Mouse (Mus musculus): Measurements from ENCODE around the gene Tmpo. TPM values are rescaled to one million over a fixed set of nuclear protein-coding genes. Genes with fewer than 3 reads are reported as not detected.

Gene Tmpo
- polyA plus RNA-seq, 1 experiment, result 265 TPM

GRCm38 (mm10) chr10:91167352-91167751, 13.8 kb downstream of the Tmpo start:
- Histone ChIP-seq H3K4me1 (ENCODE audit: control insufficient read depth, insufficient read depth, low read length) (no peaks in the 10 kb centered on the region), H3K4me3 (ENCODE audit: low read depth, low read length) (no peak overlapping the region), H3K9ac (ENCODE audit: low read depth, poor library complexity, severe bottlenecking) (0 out of 2 replicates have a peak overlapping the region, but pooled peaks have one; percentile 46), H3K27ac (ENCODE audit: insufficient read depth, low read length) (no peak overlapping the region), H3K9me3 (replicated peaks; ENCODE audit: control insufficient read depth, insufficient read depth, low read length, poor library complexity, severe bottlenecking) (no peaks in the 10 kb centered on the region), H3K27me3 (ENCODE audit: control insufficient read depth, insufficient read depth, low read length, poor library complexity, severe bottlenecking) (no peaks in the 10 kb centered on the region), H3K36me3 (ENCODE audit: control insufficient read depth, insufficient read depth, low read length, poor library complexity, severe bottlenecking) (peaks cover 41% of the 10 kb centered on the region)
- TF ChIP-seq POLR2A (IDR thresholded peaks at IDR 0.05; ENCODE audit: insufficient read depth, low read length) (no peak), CTCF (IDR thresholded peaks at IDR 0.05; ENCODE audit: low read depth, low read length) (no peak), EP300 (IDR thresholded peaks at IDR 0.05; ENCODE audit: insufficient read depth, low read depth, low read length) (no peak)

- no peak overlapping the region for H3K27ac ChIP-seq (ENCODE audit: insufficient read depth, low read length)
- no peaks in the 10 kb centered on the region for H3K9me3 ChIP-seq (replicated peaks; ENCODE audit: control insufficient read depth, insufficient read depth, low read length, poor library complexity, severe bottlenecking)
- no peaks in the 10 kb centered on the region for H3K4me1 ChIP-seq (ENCODE audit: control insufficient read depth, insufficient read depth, low read length)
- TF ChIP-seq CTCF (IDR thresholded peaks at IDR 0.05; ENCODE audit: low read depth, low read length) (no peak), EP300 (IDR thresholded peaks at IDR 0.05; ENCODE audit: insufficient read depth, low read depth, low read length) (no peak), POLR2A (IDR thresholded peaks at IDR 0.05; ENCODE audit: insufficient read depth, low read length) (no peak)
- no peak overlapping the region for H3K4me3 ChIP-seq (ENCODE audit: low read depth, low read length)
- no peaks in the 10 kb centered on the region for H3K27me3 ChIP-seq (ENCODE audit: control insufficient read depth, insufficient read depth, low read length, poor library complexity, severe bottlenecking)
- 0 out of 2 replicates have a peak overlapping the region, but pooled peaks have one; percentile 46 for H3K9ac ChIP-seq (ENCODE audit: low read depth, poor library complexity, severe bottlenecking)
- H3K36me3 ChIP-seq (ENCODE audit: control insufficient read depth, insufficient read depth, low read length, poor library complexity, severe bottlenecking), result peaks cover 45% of the 10 kb centered on the region
Observed at GRCm38 (mm10) chr10:91166890-91167289, 14.2 kb downstream of the Tmpo start.

- H3K4me3 ChIP-seq (ENCODE audit: low read depth, low read length), result no peak overlapping the region
- no peak overlapping the region for H3K27ac ChIP-seq (ENCODE audit: insufficient read depth, low read length)
- no peaks in the 10 kb centered on the region for H3K4me1 ChIP-seq (ENCODE audit: control insufficient read depth, insufficient read depth, low read length)
- TF ChIP-seq POLR2A (IDR thresholded peaks at IDR 0.05; ENCODE audit: insufficient read depth, low read length) (no peak), CTCF (IDR thresholded peaks at IDR 0.05; ENCODE audit: low read depth, low read length) (no peak), EP300 (IDR thresholded peaks at IDR 0.05; ENCODE audit: insufficient read depth, low read depth, low read length) (no peak)
- no peaks in the 10 kb centered on the region for H3K27me3 ChIP-seq (ENCODE audit: control insufficient read depth, insufficient read depth, low read length, poor library complexity, severe bottlenecking)
- no peak overlapping the region for H3K9ac ChIP-seq (ENCODE audit: low read depth, poor library complexity, severe bottlenecking)
- peaks cover 56% of the 10 kb centered on the region for H3K36me3 ChIP-seq (ENCODE audit: control insufficient read depth, insufficient read depth, low read length, poor library complexity, severe bottlenecking)
- H3K9me3 ChIP-seq (replicated peaks; ENCODE audit: control insufficient read depth, insufficient read depth, low read length, poor library complexity, severe bottlenecking), result no peaks in the 10 kb centered on the region
Observed at GRCm38 (mm10) chr10:91165850-91166249, 15.3 kb downstream of the Tmpo start.

- peaks cover 64% of the 10 kb centered on the region for H3K36me3 ChIP-seq (ENCODE audit: control insufficient read depth, insufficient read depth, low read length, poor library complexity, severe bottlenecking)
- no peak overlapping the region for H3K9ac ChIP-seq (ENCODE audit: low read depth, poor library complexity, severe bottlenecking)
- no peak overlapping the region for H3K4me3 ChIP-seq (ENCODE audit: low read depth, low read length)
- no peaks in the 10 kb centered on the region for H3K9me3 ChIP-seq (replicated peaks; ENCODE audit: control insufficient read depth, insufficient read depth, low read length, poor library complexity, severe bottlenecking)
- no peaks in the 10 kb centered on the region for H3K27me3 ChIP-seq (ENCODE audit: control insufficient read depth, insufficient read depth, low read length, poor library complexity, severe bottlenecking)
- H3K4me1 ChIP-seq (ENCODE audit: control insufficient read depth, insufficient read depth, low read length), result no peaks in the 10 kb centered on the region
- no peak overlapping the region for H3K27ac ChIP-seq (ENCODE audit: insufficient read depth, low read length)
- TF ChIP-seq POLR2A (IDR thresholded peaks at IDR 0.05; ENCODE audit: insufficient read depth, low read length) (no peak), CTCF (IDR thresholded peaks at IDR 0.05; ENCODE audit: low read depth, low read length) (no peak), EP300 (IDR thresholded peaks at IDR 0.05; ENCODE audit: insufficient read depth, low read depth, low read length) (no peak)
Observed at GRCm38 (mm10) chr10:91164491-91164890, 16.6 kb downstream of the Tmpo start.

- H3K27ac ChIP-seq (ENCODE audit: insufficient read depth, low read length), result no peak overlapping the region
- no peaks in the 10 kb centered on the region for H3K4me1 ChIP-seq (ENCODE audit: control insufficient read depth, insufficient read depth, low read length)
- TF ChIP-seq CTCF (IDR thresholded peaks at IDR 0.05; ENCODE audit: low read depth, low read length) (no peak), EP300 (IDR thresholded peaks at IDR 0.05; ENCODE audit: insufficient read depth, low read depth, low read length) (no peak), POLR2A (IDR thresholded peaks at IDR 0.05; ENCODE audit: insufficient read depth, low read length) (no peak)
- H3K36me3 ChIP-seq (ENCODE audit: control insufficient read depth, insufficient read depth, low read length, poor library complexity, severe bottlenecking), result peaks cover 76% of the 10 kb centered on the region
- no peak overlapping the region for H3K4me3 ChIP-seq (ENCODE audit: low read depth, low read length)
- H3K9me3 ChIP-seq (replicated peaks; ENCODE audit: control insufficient read depth, insufficient read depth, low read length, poor library complexity, severe bottlenecking), result no peaks in the 10 kb centered on the region
- H3K9ac ChIP-seq (ENCODE audit: low read depth, poor library complexity, severe bottlenecking), result no peak overlapping the region
- H3K27me3 ChIP-seq (ENCODE audit: control insufficient read depth, insufficient read depth, low read length, poor library complexity, severe bottlenecking), result no peaks in the 10 kb centered on the region
Observed at GRCm38 (mm10) chr10:91162511-91163163, 18.5 kb downstream of the Tmpo start.

GRCm38 (mm10) chr10:91162077-91162476, 19.0 kb downstream of the Tmpo start:
- Histone ChIP-seq H3K27ac (ENCODE audit: insufficient read depth, low read length) (no peak overlapping the region), H3K9me3 (replicated peaks; ENCODE audit: control insufficient read depth, insufficient read depth, low read length, poor library complexity, severe bottlenecking) (no peaks in the 10 kb centered on the region), H3K36me3 (ENCODE audit: control insufficient read depth, insufficient read depth, low read length, poor library complexity, severe bottlenecking) (peaks cover 80% of the 10 kb centered on the region), H3K4me3 (ENCODE audit: low read depth, low read length) (no peak overlapping the region), H3K9ac (ENCODE audit: low read depth, poor library complexity, severe bottlenecking) (no peak overlapping the region), H3K27me3 (ENCODE audit: control insufficient read depth, insufficient read depth, low read length, poor library complexity, severe bottlenecking) (no peaks in the 10 kb centered on the region), H3K4me1 (ENCODE audit: control insufficient read depth, insufficient read depth, low read length) (no peaks in the 10 kb centered on the region)
- no peak for TF ChIP-seq CTCF (IDR thresholded peaks at IDR 0.05; ENCODE audit: low read depth, low read length)
- no peak for TF ChIP-seq POLR2A (IDR thresholded peaks at IDR 0.05; ENCODE audit: insufficient read depth, low read length)
- TF ChIP-seq EP300 (IDR thresholded peaks at IDR 0.05; ENCODE audit: insufficient read depth, low read depth, low read length), result no peak

Measured in ES-Bruce4 (cell line).